Mouse (Mus musculus): ENCODE results near the gene Nek8. TPM values are rescaled to one million over a fixed set of nuclear protein-coding genes. Genes with fewer than 3 reads are reported as not detected.
A peak's percentile ranks its signal among the peaks of the same experiment; 100 is the strongest.

Nek8 gene
- polyA plus RNA-seq, 1 experiment from 2014 or later, result 10.7 TPM

DNA sequence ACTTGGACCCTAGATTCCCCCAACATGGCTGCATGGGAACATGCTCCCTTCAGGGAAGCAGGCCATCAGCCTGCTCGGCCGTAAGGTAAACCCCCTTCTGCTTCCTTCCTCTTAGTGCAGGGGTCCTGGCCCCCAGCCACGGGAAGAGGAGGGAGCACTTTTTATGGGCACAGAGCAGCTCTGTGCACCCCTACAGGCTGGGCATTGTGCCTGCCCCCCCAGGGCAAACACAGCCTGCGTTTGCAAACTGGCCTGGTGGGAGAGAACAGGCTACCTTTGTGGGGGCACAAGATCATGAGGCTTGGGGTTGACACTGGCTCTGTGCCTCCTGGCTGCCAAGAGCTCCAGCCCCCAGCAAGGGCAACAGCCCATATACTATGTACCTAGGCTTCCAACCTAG, 14.5 kb downstream of the Nek8 start:
- no peak for DNase-seq (ENCODE audit: low spot score)
- H3K9me3 ChIP-seq (replicated peaks), result no peaks in the 10 kb centered on the region
- WGBS, result 84% methylated on average over 4 of the region's 4 CpGs
- H3K27me3 ChIP-seq (ENCODE audit: low read depth, poor library complexity, severe bottlenecking), result peaks cover 11% of the 10 kb centered on the region; the same call in 1 of the 2 replicates
- peak overlapping the region; percentile 99 for H3K27ac ChIP-seq (replicated peaks)
- peaks cover 67% of the 10 kb centered on the region for H3K36me3 ChIP-seq
- peaks cover 49% of the 10 kb centered on the region for H3K4me1 ChIP-seq
- peak overlapping the region; percentile 99; the same call in 1 of the 2 replicates for H3K4me3 ChIP-seq

DNA sequence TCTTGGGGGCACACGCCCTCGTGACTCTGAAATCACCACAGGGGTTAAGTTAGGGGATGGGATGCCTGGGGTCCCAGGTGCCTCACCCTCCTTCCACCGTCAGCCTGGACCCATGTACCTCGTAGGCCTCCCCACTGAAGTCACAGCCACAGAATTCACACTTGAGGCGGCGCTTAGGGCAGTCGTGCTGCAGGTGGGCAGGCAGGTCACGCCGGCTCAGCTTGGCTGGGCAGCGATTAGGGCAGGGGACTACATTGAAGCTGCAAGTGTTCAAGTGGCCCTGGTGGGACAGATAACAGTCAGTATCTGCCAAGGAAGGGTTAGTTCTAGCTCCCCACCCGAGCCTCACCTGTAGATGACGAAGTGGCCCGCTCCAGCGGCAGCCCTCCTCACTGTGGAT, 15.3 kb downstream of the Nek8 start:
- 95% methylated on average over 14 of the region's 14 CpGs for WGBS
- Histone ChIP-seq H3K36me3 (peaks cover 75% of the 10 kb centered on the region), H3K9me3 (replicated peaks) (no peaks in the 10 kb centered on the region), H3K4me3 (0 out of 2 replicates have a peak overlapping the region, but pooled peaks have one; percentile 4), H3K4me1 (peaks cover 43% of the 10 kb centered on the region), H3K27me3 (ENCODE audit: low read depth, poor library complexity, severe bottlenecking) (0 out of 2 replicates have a peak, but pooled peaks cover 3% of the 10 kb centered on the region), H3K27ac (replicated peaks) (no peak overlapping the region)
- DNase-seq (ENCODE audit: low spot score), result no peak

DNA sequence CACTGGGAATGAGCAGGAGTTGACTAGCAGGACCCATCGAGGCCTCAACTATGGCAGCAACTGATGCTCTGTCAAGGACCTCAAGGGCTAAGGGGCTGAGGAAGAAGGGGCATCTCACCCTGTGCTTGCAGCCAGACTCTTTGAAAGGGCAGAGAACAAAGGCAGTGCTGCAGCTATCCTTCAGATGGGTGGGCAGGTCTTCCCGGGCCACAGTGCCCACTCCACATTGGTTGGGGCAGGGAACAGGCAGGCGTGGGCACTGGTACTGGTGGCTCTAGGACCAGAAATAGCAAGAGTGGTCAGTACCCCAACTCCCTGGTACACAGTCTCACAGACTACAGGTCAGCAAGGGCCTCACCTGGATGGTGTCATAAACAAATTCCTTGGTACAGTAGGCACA, 15.8 kb downstream of the Nek8 start:
- Histone ChIP-seq H3K4me1 (peaks cover 38% of the 10 kb centered on the region), H3K27me3 (ENCODE audit: low read depth, poor library complexity, severe bottlenecking) (no peaks in the 10 kb centered on the region), H3K4me3 (no peak overlapping the region), H3K9me3 (replicated peaks) (no peaks in the 10 kb centered on the region), H3K36me3 (peaks cover 80% of the 10 kb centered on the region), H3K27ac (replicated peaks) (no peak overlapping the region)
- 90% methylated on average over 3 of the region's 3 CpGs for WGBS
- no peak for DNase-seq (ENCODE audit: low spot score)

DNA sequence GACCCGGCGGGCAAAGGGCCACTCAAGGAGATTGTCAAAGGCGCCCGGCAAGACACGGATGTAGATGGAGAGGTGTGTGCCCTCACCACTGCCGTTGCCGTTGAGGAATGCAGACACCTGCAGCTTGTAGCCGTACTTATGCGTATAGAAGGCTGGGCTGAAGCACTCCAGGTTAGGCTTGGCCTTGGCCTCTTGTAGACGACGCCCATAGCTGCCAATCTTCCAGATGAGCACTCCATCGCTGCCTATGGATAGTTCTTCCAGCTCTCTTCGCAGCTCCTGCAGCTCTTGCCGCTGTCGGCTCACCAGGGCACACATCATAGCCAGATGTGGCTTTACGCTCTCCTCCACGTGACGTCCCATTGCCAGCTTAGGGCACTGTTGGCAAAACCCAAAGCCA, 16.3 kb downstream of the Nek8 start:
- peak overlapping the region; percentile 4; the same call in 1 of the 2 replicates for H3K4me3 ChIP-seq
- DNase-seq (ENCODE audit: low spot score), result no peak
- WGBS, result 90% methylated on average over 18 of the region's 18 CpGs
- no peaks in the 10 kb centered on the region for H3K9me3 ChIP-seq (replicated peaks)
- peaks cover 85% of the 10 kb centered on the region for H3K36me3 ChIP-seq
- peaks cover 36% of the 10 kb centered on the region for H3K4me1 ChIP-seq
- no peaks in the 10 kb centered on the region for H3K27me3 ChIP-seq (ENCODE audit: low read depth, poor library complexity, severe bottlenecking)
- H3K27ac ChIP-seq (replicated peaks), result no peak overlapping the region

DNA sequence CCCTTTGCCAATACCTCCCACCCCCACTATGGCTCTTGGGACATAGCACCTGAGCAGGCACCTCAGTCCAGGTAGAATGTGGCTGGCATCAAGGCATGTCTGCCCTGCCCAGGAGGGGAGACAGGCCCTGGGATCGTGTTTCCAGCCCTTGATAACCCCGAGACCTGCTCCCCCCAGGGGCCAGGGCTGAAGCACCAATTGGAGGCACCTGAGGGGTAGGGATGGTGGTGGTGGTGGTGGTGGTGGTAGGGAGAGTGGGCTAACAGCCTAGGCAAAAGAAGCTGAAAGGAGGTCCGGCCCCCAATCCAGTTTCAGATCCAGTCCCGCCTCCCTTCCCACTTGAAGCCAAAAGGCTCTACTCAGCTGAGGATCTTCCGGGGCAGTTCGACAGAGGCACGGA, 16.9 kb downstream of the Nek8 start:
- peaks cover 36% of the 10 kb centered on the region for H3K4me1 ChIP-seq
- WGBS, result 81% methylated on average over 7 of the region's 7 CpGs

DNA sequence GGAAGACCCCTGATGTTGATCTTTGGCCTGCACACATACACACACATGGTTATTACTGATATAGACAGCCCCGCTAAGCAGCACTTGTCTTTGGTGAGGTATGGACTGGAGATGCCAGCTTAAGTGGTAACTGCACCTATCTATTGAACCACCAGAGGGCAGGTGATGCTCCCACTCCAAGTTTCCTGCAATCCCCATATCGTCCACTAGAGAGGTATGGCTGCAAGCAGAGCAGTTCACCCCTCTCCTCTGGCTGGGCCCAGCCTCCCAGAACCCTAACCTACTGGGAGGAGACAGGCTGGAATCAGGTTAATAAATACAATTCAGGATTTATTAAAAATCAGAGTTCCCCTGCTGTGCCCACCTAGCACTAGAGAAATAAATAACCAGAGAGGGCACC, 17.4 kb downstream of the Nek8 start:
- no peak overlapping the region for H3K27ac ChIP-seq (replicated peaks)
- no peaks in the 10 kb centered on the region for H3K27me3 ChIP-seq (ENCODE audit: low read depth, poor library complexity, severe bottlenecking)
- peaks cover 96% of the 10 kb centered on the region for H3K36me3 ChIP-seq
- H3K4me3 ChIP-seq, result 0 out of 2 replicates have a peak overlapping the region, but pooled peaks have one; percentile 20
- H3K9me3 ChIP-seq (replicated peaks), result no peaks in the 10 kb centered on the region
- peaks cover 31% of the 10 kb centered on the region for H3K4me1 ChIP-seq
- WGBS, result 30% methylated on average over 2 of the region's 2 CpGs
- DNase-seq (ENCODE audit: low spot score), result peak; percentile 79

More for the DNA sequence above, 16.9 kb downstream of the Nek8 start:
- Histone ChIP-seq H3K36me3 (peaks cover 91% of the 10 kb centered on the region), H3K27ac (replicated peaks) (no peak overlapping the region), H3K27me3 (ENCODE audit: low read depth, poor library complexity, severe bottlenecking) (no peaks in the 10 kb centered on the region), H3K9me3 (replicated peaks) (no peaks in the 10 kb centered on the region), H3K4me3 (no peak overlapping the region)
- no peak for DNase-seq (ENCODE audit: low spot score)

DNA sequence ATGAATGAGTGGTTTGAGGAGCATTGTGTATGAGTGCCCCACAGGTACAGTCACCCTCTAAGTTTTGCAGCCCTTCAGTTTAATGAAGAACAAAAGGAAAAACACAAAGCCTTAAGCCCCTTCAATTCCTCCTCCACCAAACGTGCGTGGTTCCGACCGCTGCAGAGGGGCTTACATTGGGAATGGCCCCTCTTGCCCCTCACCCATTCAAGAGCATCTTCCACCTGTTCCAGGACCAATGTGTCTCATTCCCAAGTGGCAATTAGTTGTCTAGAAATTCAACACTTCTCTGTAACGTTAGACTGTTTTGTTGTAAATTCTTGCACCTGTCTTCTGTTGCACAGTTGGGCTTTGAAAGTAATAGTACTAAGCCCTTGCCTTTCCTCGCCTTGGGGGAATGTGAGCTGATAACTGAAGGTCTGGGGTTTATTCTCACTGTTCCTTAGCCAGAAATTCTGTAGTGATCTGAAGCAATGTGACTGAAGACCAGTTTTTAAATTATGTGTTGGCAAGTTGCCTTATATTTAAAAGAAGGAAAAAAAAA, 20.2 kb downstream of the Nek8 start:
- WGBS, result 81% methylated on average over 6 of the region's 6 CpGs
- Histone ChIP-seq H3K9me3 (replicated peaks) (no peaks in the 10 kb centered on the region), H3K27me3 (ENCODE audit: low read depth, poor library complexity, severe bottlenecking) (no peaks in the 10 kb centered on the region), H3K4me1 (peaks cover 6% of the 10 kb centered on the region; the same call in 1 of the 2 replicates), H3K4me3 (no peak overlapping the region), H3K27ac (replicated peaks) (no peak overlapping the region), H3K36me3 (peaks cover 98% of the 10 kb centered on the region)
- no peak for DNase-seq (ENCODE audit: low spot score)

DNA sequence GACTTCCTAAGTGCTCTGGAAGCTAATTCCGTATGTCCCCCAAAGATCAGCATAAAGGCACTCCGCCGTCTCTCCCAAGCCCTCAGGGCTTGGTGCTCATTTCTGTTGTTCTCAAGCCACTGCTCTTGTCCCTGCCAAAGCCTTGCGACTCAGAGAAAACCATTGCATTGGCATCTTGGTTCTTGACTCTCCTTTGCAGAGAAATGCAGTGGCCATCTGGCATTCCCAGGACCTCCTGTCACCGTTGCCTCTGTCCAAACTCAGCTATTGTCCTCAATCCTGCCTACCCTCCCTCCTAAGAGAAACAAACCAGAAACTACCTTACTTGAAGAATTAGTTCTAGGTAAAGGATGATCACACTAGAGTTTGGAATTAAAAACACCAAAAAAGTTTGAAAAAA, 20.8 kb downstream of the Nek8 start:
- DNase-seq (ENCODE audit: low spot score), result no peak
- no peaks in the 10 kb centered on the region for H3K9me3 ChIP-seq (replicated peaks)
- H3K27me3 ChIP-seq (ENCODE audit: low read depth, poor library complexity, severe bottlenecking), result no peaks in the 10 kb centered on the region
- H3K4me1 ChIP-seq, result peaks cover 4% of the 10 kb centered on the region; the same call in 1 of the 2 replicates
- H3K27ac ChIP-seq (replicated peaks), result no peak overlapping the region
- no peak overlapping the region for H3K4me3 ChIP-seq
- 82% methylated on average over 5 of the region's 5 CpGs for WGBS
- peaks cover 98% of the 10 kb centered on the region for H3K36me3 ChIP-seq

DNA sequence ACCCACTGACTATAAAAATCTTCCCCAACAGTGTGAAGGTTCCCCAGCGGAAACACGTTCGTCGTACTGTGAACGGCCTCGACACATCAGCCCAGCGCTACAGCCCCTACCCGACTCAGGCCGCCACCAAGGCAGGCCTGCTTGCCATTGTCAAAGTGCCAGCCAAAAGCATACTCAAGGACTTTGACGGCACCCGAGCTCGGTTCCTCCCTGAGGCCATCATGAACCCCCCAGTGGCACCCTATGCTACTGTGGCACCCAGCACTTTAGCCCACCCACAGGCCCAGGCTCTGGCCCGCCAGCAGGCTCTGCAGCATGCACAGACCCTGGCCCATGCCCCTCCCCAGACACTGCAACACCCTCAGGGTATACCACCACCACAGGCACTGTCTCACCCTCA, 22.7 kb downstream of the Nek8 start:
- 0 out of 2 replicates have a peak overlapping the region, but pooled peaks have one; percentile 5 for H3K27ac ChIP-seq (replicated peaks)
- H3K4me3 ChIP-seq, result no peak overlapping the region
- peaks cover 98% of the 10 kb centered on the region for H3K36me3 ChIP-seq
- H3K27me3 ChIP-seq (ENCODE audit: low read depth, poor library complexity, severe bottlenecking), result no peaks in the 10 kb centered on the region
- WGBS, result 95% methylated on average over 13 of the region's 13 CpGs
- DNase-seq (ENCODE audit: low spot score), result no peak
- no peaks in the 10 kb centered on the region for H3K9me3 ChIP-seq (replicated peaks)
- H3K4me1 ChIP-seq, result no peaks in the 10 kb centered on the region

DNA sequence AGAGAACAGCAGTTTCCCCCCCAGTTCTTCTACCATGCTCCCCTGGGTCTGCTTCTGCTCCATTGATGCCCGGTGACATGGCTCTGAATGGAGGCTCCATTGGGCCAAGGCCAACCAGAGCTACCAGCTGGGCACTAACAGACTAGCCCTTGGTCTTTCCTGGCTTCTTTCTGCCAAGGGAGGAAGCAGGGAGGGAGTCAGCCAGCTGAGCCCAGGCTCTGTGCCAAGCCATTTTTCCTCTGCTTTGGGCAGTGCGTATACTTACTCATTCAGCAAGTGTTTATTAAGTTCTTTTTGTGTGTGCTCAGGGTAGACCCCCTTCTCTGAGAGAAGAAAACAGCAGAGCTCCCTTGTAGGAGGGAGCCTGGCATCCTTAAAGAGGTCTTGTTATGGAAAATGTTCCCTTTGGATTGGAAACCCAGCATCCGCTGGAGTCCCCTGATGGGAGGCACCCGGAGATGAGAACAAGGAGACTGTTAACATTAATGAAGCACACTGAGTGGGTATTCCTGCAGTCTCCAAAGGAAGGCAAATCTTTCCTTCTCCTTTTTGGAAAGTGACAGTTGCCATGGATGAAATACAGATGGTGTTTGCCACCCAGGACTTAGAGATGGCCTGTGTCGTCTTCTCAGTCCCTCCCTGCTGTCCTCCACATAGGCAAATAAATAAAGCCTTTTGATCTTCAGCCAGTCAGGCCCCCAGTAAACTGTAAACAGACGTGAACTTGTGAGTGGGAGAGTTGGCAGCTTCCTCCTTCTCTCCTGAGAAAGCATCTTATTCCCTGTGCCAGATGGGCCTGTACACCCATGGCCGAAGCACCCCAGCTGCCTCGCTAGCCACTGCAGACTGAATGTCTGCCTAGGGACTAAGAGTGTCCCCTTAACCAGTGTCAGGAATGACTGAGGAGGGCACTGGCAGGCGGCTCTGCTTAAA, 23.9 kb downstream of the Nek8 start:
- Histone ChIP-seq H3K4me3 (no peak overlapping the region), H3K4me1 (no peaks in the 10 kb centered on the region), H3K36me3 (peaks cover 97% of the 10 kb centered on the region), H3K27me3 (ENCODE audit: low read depth, poor library complexity, severe bottlenecking) (no peaks in the 10 kb centered on the region), H3K9me3 (replicated peaks) (no peaks in the 10 kb centered on the region), H3K27ac (replicated peaks) (no peak overlapping the region)
- no peak for DNase-seq (ENCODE audit: low spot score)
- 76% methylated on average over 9 of the region's 9 CpGs for WGBS

DNA sequence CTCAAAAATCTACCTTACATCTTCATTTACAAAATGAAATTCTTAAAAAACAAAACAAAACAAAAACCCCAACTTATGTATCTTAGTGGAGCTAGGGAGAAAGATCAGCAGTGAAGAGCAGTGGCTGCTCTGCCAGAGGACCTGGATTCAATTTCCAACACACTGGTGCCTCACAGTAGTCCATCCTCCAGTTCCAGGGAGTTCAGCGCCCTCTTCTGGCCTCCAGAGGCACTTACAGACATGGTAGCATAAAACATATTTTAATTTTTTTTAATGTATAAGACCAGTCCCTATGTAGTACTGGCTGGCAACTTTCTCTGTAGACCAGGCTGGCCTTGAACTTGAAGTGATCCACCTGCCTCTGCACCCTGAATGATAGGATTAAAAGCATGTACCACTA, 25.3 kb downstream of the Nek8 start:
- Histone ChIP-seq H3K36me3 (peaks cover 97% of the 10 kb centered on the region), H3K4me3 (no peak overlapping the region), H3K27ac (replicated peaks) (no peak overlapping the region), H3K4me1 (no peaks in the 10 kb centered on the region), H3K27me3 (ENCODE audit: low read depth, poor library complexity, severe bottlenecking) (no peaks in the 10 kb centered on the region), H3K9me3 (replicated peaks) (no peaks in the 10 kb centered on the region)
- DNase-seq (ENCODE audit: low spot score), result no peak
- 18% methylated on average over 1 of the region's 1 CpGs for WGBS

DNA sequence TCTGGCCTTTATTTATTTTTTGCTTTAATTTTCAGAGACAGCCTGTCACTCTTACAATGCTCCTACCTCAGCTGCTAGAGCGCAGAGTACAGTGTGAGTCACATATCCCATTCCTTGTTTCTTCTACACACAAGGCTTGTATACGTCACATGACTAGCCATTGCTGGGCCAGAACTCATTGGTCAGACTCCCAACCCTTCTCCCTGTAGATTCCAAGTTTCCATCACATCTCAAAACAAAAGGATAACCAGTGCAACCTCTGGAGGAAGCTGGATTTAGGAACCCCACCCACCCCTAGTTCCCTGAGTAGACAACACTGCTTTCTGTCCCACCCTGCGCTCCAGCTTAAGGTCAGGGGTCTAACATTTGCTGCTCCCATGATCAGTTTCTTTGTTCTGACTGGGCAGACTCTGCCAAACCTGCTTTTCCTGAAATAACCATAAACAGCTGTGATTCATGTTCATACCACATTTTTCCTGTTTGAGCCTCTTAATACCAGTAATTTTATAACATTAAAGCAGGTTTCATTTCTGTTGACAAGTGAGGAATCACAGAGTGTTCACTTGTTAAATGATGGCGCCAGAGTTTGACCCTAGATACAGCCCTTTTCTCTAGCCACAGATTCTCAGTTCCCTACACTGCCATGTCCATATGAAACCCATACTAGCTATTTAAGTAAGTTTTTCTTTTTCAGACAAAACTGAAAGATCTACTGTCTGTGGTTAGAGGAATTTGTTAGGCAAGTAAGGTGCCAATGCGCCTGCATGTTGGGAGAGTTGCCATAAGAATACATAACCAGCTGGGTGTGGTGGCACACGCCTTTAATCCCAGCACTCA, 29.6 kb downstream of the Nek8 start:
- no peak overlapping the region for H3K27ac ChIP-seq (replicated peaks)
- H3K4me3 ChIP-seq, result no peak overlapping the region
- H3K4me1 ChIP-seq, result no peaks in the 10 kb centered on the region
- DNase-seq (ENCODE audit: low spot score), result no peak
- 94% methylated on average over 6 of the region's 6 CpGs for WGBS
- no peaks in the 10 kb centered on the region for H3K27me3 ChIP-seq (ENCODE audit: low read depth, poor library complexity, severe bottlenecking)
- peaks cover 88% of the 10 kb centered on the region for H3K36me3 ChIP-seq
- no peaks in the 10 kb centered on the region for H3K9me3 ChIP-seq (replicated peaks)

Measured in midbrain, embryonic 10.5 days (tissue).